Mouse (Mus musculus) stomach, postnatal 0 days (tissue): ENCODE measurements around the gene Hes2.

ENCODE experiments used
- CTCF ChIP-seq: IDR thresholded peaks from 2 replicates; pipeline ENCODE4 v1.5.1; 2016; ENCODE audit warnings: antibody characterized with exemption, low read depth, mild to moderate bottlenecking, moderate library complexity
- EP300 ChIP-seq: optimal IDR thresholded peaks from 2 replicates; pipeline ENCODE3; 2016; ENCODE audit warnings: antibody characterized with exemption

DNA sequence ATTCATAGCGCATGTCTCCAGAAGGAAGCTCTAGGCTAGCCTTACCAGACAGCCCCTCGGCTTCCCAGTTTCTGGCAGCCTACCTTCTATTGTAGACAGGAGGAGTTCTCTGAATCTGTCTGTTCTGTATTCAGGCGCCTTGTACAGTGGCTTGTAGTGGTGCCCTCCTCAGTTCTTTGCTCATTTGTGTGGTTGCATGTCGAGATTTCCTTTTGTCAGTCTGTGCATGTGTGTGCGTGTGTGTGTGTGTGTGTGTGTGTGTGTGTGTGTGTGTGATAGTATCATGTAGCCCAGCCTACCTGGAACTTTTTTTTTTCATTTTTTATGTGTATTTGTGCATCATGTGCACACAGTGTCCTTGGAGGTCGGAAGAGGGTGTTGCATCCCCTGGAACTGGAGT, 30.4 kb downstream of the Hes2 start:
- TF ChIP-seq CTCF (no peak), EP300 (no peak)
